Mouse (Mus musculus) cerebellum, adult 2 months (tissue): ENCODE measurements around the gene Ntmt1.

Experiments used
- CTCF ChIP-seq: fragments of 200-500 bp; IDR thresholded peaks from 2 replicates; pipeline ENCODE4 v1.5.1; 2011; ENCODE audit warnings: low read depth, mild to moderate bottlenecking, control low read depth, low read length, moderate library complexity, borderline replicate concordance; ENCODE audit not compliant: insufficient read depth
- POLR2A ChIP-seq: fragments of 200-500 bp; IDR thresholded peaks from 2 replicates; pipeline ENCODE4 v1.6.1; 2011; ENCODE audit warnings: low read length, control low read depth, borderline replicate concordance; ENCODE audit not compliant: insufficient read depth

DNA sequence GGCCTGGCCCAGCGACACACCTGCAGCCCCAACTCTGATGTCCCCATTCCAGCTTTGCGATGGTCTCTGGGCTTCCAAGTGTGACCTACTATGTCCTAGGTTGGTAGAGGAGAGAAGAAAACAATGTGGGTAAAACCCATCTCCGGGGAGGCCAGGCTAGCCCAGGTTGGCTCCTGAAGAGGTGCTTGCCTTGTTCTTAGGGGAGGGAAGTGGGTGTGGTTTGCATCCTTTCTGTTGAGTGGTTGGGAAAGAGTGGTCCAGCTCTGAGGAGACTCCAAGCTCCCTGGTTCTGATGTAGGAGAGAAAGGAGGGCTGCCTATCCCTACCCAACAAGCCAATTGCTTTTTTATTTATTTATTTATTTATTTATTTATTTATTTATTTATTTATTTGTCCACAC lies 57.8 kb downstream of the Ntmt1 start:
- no peak for TF ChIP-seq CTCF
- no peak for TF ChIP-seq POLR2A
